Mouse (Mus musculus): ENCODE results near the gene Cdyl. TPM values are rescaled to one million over a fixed set of nuclear protein-coding genes. Genes with fewer than 3 reads are reported as not detected.

Gene Cdyl
- polyA plus RNA-seq, 1 experiment from 2014 or later = 10.3 TPM

- peak overlapping the region; percentile 99 for H3K9ac ChIP-seq
- 0 out of 2 replicates have a peak, but pooled peaks cover 4% of the 10 kb centered on the region for H3K36me3 ChIP-seq
- no peaks in the 10 kb centered on the region; the same call in 1 of the 2 replicates for H3K27me3 ChIP-seq
- H3K4me1 ChIP-seq (replicated peaks) = peaks cover 57% of the 10 kb centered on the region
- WGBS (ENCODE audit: insufficient replicate concordance) = under 1% methylated on average over 83 of the region's 93 CpGs
- peak; percentile 61 for ATAC-seq (ENCODE audit: low read depth)
- H3K4me2 ChIP-seq = peak overlapping the region; percentile 98
- H3K4me3 ChIP-seq (replicated peaks) = peak overlapping the region; percentile 99
- H3K9me3 ChIP-seq (replicated peaks) = no peaks in the 10 kb centered on the region
- peak overlapping the region; percentile 96 for H3K27ac ChIP-seq
- DNase-seq = peak; percentile 43
These were observed 82.2 kb downstream of the Cdyl start for GRCm38 (mm10) chr13:35741620-35742421.

DNA sequence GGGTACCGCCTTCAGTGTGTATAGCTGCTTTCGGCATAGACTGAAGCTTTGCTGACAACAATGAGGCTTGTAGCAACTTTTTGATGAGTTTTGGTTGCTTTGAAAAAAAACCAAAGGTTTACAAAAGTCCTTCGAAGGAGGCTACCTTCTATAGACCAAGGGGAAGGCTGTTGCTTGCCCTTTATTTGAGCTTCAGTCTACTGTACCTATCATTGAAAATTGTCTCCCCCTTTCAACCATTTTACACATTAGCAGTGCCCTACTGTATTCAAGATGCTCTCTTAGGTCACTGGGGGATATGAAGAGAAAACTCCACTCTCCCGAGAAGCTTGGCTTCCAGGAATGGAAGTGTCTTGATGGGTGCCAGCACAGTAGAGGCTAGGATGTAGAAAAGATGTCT, 83.1 kb downstream of the Cdyl start:
- 30% methylated on average over 4 of the region's 4 CpGs for WGBS (ENCODE audit: insufficient replicate concordance)
- H3K36me3 ChIP-seq = 0 out of 2 replicates have a peak, but pooled peaks cover 4% of the 10 kb centered on the region
- peaks cover 60% of the 10 kb centered on the region for H3K4me1 ChIP-seq (replicated peaks)
- no peak for ATAC-seq (ENCODE audit: low read depth)
- peak overlapping the region; percentile 96 for H3K27ac ChIP-seq
- H3K4me3 ChIP-seq (replicated peaks) = peak overlapping the region; percentile 99
- DNase-seq = no peak
- H3K4me2 ChIP-seq = peak overlapping the region; percentile 98
- H3K9me3 ChIP-seq (replicated peaks) = no peaks in the 10 kb centered on the region
- peak overlapping the region; percentile 99 for H3K9ac ChIP-seq
- no peaks in the 10 kb centered on the region; the same call in 1 of the 2 replicates for H3K27me3 ChIP-seq

DNA sequence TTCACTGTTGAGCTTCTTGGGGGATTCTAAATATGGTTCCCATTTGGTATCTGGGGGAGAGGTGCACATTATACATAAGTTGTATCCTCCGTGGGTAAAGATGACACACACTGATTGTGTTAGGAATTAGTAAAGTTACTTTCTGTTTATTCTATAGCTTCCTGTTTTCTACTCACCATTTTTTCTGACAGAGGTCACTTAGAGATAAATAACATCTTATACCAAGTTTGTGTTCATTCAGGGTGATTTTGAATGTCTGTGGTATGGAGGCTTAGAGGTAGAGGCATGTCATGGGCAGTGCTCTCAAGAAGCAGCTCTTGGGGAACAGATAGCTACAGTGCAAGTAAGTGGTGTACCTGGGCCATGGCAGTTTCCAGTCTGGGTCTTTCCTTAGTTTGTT, 83.6 kb downstream of the Cdyl start:
- Histone ChIP-seq H3K27me3 (no peaks in the 10 kb centered on the region; the same call in 1 of the 2 replicates), H3K4me2 (peak overlapping the region; percentile 98), H3K4me1 (replicated peaks) (peaks cover 62% of the 10 kb centered on the region), H3K27ac (peak overlapping the region; percentile 96), H3K9me3 (replicated peaks) (no peaks in the 10 kb centered on the region), H3K4me3 (replicated peaks) (peak overlapping the region; percentile 99), H3K9ac (peak overlapping the region; percentile 99), H3K36me3 (0 out of 2 replicates have a peak, but pooled peaks cover 4% of the 10 kb centered on the region)
- DNase-seq (no peak), ATAC-seq (ENCODE audit: low read depth) (no peak)
- WGBS (ENCODE audit: insufficient replicate concordance) = 15% methylated on average over 1 of the region's 1 CpGs

DNA sequence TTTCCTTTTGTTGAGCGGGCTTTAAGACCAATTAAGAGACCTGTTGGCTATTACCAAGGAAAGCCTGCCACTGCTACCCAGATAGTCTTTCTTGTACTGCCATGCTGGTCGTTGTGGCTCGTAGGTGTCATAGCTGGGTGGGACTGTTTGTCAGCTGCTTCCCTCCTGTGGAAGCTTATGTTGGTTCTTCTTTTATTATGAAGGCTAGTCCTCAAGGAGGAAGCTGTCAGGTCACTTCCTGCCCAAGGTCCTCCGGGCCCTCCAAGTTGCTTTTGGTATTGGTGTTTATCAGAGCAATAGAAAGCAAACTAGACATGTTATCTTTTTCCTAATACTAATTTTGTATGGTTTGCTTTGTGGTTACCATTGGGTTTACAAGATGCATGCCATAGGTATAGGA, 89.6 kb downstream of the Cdyl start:
- DNase-seq (no peak), ATAC-seq (ENCODE audit: low read depth) (no peak)
- peaks cover 81% of the 10 kb centered on the region for H3K4me1 ChIP-seq (replicated peaks)
- H3K4me2 ChIP-seq = peak overlapping the region; percentile 30
- 0 out of 2 replicates have a peak, but pooled peaks cover 4% of the 10 kb centered on the region for H3K36me3 ChIP-seq
- 37% methylated on average over 4 of the region's 4 CpGs for WGBS (ENCODE audit: insufficient replicate concordance)
- H3K27ac ChIP-seq = peak overlapping the region; percentile 54; the same call in 1 of the 2 replicates
- no peaks in the 10 kb centered on the region for H3K27me3 ChIP-seq
- H3K9ac ChIP-seq = no peak overlapping the region
- no peak overlapping the region for H3K4me3 ChIP-seq (replicated peaks)
- no peaks in the 10 kb centered on the region for H3K9me3 ChIP-seq (replicated peaks)

DNA sequence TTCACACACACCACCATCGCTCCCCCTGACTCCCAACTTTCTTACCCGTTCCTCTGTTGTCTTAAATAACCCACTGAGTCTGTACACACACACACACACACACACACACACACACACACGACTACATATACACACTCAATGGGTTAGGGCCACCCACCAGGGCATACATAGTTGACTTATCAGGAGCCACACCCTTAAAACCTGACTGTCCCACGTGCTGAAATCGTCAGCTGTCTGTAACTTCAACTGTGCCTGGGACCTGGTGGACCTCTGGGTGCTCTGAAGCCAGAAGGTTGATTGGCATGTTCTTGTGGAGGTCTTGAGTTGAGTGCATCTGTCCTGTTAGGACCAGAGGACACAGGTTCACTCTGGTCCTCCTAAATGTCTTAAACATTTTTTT, 90.0 kb downstream of the Cdyl start:
- ATAC-seq (ENCODE audit: low read depth) (peak; percentile 76), DNase-seq (peak; percentile 43)
- Histone ChIP-seq H3K27me3 (no peaks in the 10 kb centered on the region), H3K4me1 (replicated peaks) (peaks cover 81% of the 10 kb centered on the region), H3K36me3 (0 out of 2 replicates have a peak, but pooled peaks cover 4% of the 10 kb centered on the region), H3K4me3 (replicated peaks) (no peak overlapping the region), H3K4me2 (no peak overlapping the region), H3K9me3 (replicated peaks) (no peaks in the 10 kb centered on the region), H3K9ac (no peak overlapping the region), H3K27ac (no peak overlapping the region)
- 42% methylated on average over 5 of the region's 5 CpGs for WGBS (ENCODE audit: insufficient replicate concordance)

- no peaks in the 10 kb centered on the region for H3K27me3 ChIP-seq
- WGBS (ENCODE audit: insufficient replicate concordance) = 77% methylated on average over 7 of the region's 7 CpGs
- ATAC-seq (ENCODE audit: low read depth) (no peak), DNase-seq (no peak)
- no peaks in the 10 kb centered on the region for H3K36me3 ChIP-seq
- no peak overlapping the region for H3K4me3 ChIP-seq (replicated peaks)
- no peaks in the 10 kb centered on the region for H3K9me3 ChIP-seq (replicated peaks)
- H3K4me1 ChIP-seq (replicated peaks) = peaks cover 89% of the 10 kb centered on the region
- H3K9ac ChIP-seq = 0 out of 2 replicates have a peak overlapping the region, but pooled peaks have one; percentile 19
- peak overlapping the region; percentile 53 for H3K27ac ChIP-seq
- H3K4me2 ChIP-seq = no peak overlapping the region
These were observed 92.4 kb downstream of the Cdyl start for GRCm38 (mm10) chr13:35752046-35752445.

- H3K9me3 ChIP-seq (replicated peaks) = no peaks in the 10 kb centered on the region
- 0 out of 2 replicates have a peak, but pooled peaks cover 3% of the 10 kb centered on the region for H3K36me3 ChIP-seq
- H3K9ac ChIP-seq = peak overlapping the region; percentile 54
- no peak overlapping the region for H3K4me3 ChIP-seq (replicated peaks)
- WGBS (ENCODE audit: insufficient replicate concordance) = 70% methylated on average over 6 of the region's 6 CpGs
- peaks cover 95% of the 10 kb centered on the region for H3K4me1 ChIP-seq (replicated peaks)
- peak overlapping the region; percentile 70 for H3K4me2 ChIP-seq
- ATAC-seq (ENCODE audit: low read depth) (no peak), DNase-seq (no peak)
- peak overlapping the region; percentile 87 for H3K27ac ChIP-seq
- H3K27me3 ChIP-seq = no peaks in the 10 kb centered on the region
These were observed 95.4 kb downstream of the Cdyl start for GRCm38 (mm10) chr13:35755002-35755401.

- Histone ChIP-seq H3K9me3 (replicated peaks) (no peaks in the 10 kb centered on the region), H3K4me3 (replicated peaks) (no peak overlapping the region), H3K4me2 (peak overlapping the region; percentile 70), H3K27me3 (no peaks in the 10 kb centered on the region), H3K27ac (peak overlapping the region; percentile 87), H3K36me3 (0 out of 2 replicates have a peak, but pooled peaks cover 3% of the 10 kb centered on the region), H3K4me1 (replicated peaks) (peaks cover 95% of the 10 kb centered on the region), H3K9ac (peak overlapping the region; percentile 54)
- DNase-seq (no peak), ATAC-seq (ENCODE audit: low read depth) (peak; percentile 56)
- 48% methylated on average over 8 of the region's 8 CpGs for WGBS (ENCODE audit: insufficient replicate concordance)
These were observed 96.1 kb downstream of the Cdyl start for GRCm38 (mm10) chr13:35755655-35756283.

GRCm38 (mm10) chr13:35756393-35757338, 97.0 kb downstream of the Cdyl start:
- Histone ChIP-seq H3K4me3 (replicated peaks) (peak overlapping the region; percentile 45), H3K27ac (peak overlapping the region; percentile 87), H3K4me2 (peak overlapping the region; percentile 70), H3K27me3 (no peaks in the 10 kb centered on the region), H3K9ac (peak overlapping the region; percentile 65), H3K4me1 (replicated peaks) (peaks cover 99% of the 10 kb centered on the region), H3K9me3 (replicated peaks) (no peaks in the 10 kb centered on the region), H3K36me3 (0 out of 2 replicates have a peak, but pooled peaks cover 3% of the 10 kb centered on the region)
- 42% methylated on average over 21 of the region's 21 CpGs for WGBS (ENCODE audit: insufficient replicate concordance)
- peak; percentile 73 for DNase-seq
- peak; percentile 93 for ATAC-seq (ENCODE audit: low read depth)

GRCm38 (mm10) chr13:35760372-35760771, 100.7 kb downstream of the Cdyl start:
- Histone ChIP-seq H3K4me3 (replicated peaks) (no peak overlapping the region), H3K36me3 (0 out of 2 replicates have a peak, but pooled peaks cover 3% of the 10 kb centered on the region), H3K9ac (no peak overlapping the region), H3K27ac (no peak overlapping the region), H3K9me3 (replicated peaks) (no peaks in the 10 kb centered on the region), H3K27me3 (no peaks in the 10 kb centered on the region), H3K4me1 (replicated peaks) (peaks cover 98% of the 10 kb centered on the region), H3K4me2 (no peak overlapping the region)
- DNase-seq (no peak), ATAC-seq (ENCODE audit: low read depth) (no peak)
- WGBS (ENCODE audit: insufficient replicate concordance) = 70% methylated on average over 2 of the region's 2 CpGs
